10 mouse cellular contexts compared by ENCODE assay signal in the genomic region with DNA sequence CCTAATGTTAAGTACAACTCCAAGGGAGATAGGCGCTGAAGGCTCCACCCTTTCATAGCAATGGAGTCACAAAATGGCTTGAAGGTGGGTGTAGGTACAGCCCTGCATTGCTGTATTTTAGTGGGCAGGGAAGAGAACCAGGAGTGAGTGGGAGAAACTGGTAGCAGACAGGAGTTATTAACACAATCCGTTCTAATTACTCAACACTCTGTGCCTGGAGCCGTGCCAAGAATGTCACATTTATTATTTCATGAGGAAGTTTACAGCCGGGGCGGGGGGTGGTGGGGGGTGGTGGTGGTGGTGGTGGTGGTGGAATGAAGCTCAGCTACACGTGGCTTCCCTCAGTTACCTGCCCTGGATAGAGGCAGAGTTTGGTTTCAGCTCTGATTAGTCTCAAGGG.
A peak's percentile ranks its signal among the peaks of the same experiment; 100 is the strongest.
DNase-seq lines count a peak whose midpoint lies in the region; ATAC-seq and TF ChIP-seq lines count a peak whose summit lies in the region.
"Had no signal": no experiment of that assay in that cellular context is flagged by ENCODE, and none has a peak within 500 bp of the region (broad histone marks: within the 10 kb centered on the region; RNA-seq: fewer than 3 reads in every experiment).

No protein-coding gene starts in this region.

- DNase-seq in forebrain, postnatal 0 days: no peak
- DNase-seq in lung, embryonic 14.5 days: peak; percentile 57
- DNase-seq in lung, postnatal 25 days (ENCODE audit: low spot score): no peak
- DNase-seq in layer of hippocampus, adult 18-20 months (ENCODE audit: low spot score in 2 of 2): peak; percentile 48 to 89
- no peak for DNase-seq in natural killer cell, adult 2 months (ENCODE audit: low spot score in 2 of 2)
- no peak for DNase-seq in thymus, postnatal 0 days (ENCODE audit: low spot score)

- H3K9ac ChIP-seq in forebrain, embryonic 12.5 days: no peak overlapping the region
- H3K9ac ChIP-seq in forebrain, postnatal 0 days: no peak overlapping the region
- no peak overlapping the region for H3K9ac ChIP-seq in lung, embryonic 14.5 days
- H3K9ac ChIP-seq: embryonic facial prominence, embryonic 13.5 days; midbrain, embryonic 15.5 days had no signal

- H3K4me1 ChIP-seq in forebrain, embryonic 12.5 days: no peaks in the 10 kb centered on the region
- H3K4me1 ChIP-seq in forebrain, postnatal 0 days (ENCODE audit: insufficient read depth): no peaks in the 10 kb centered on the region
- H3K4me1 ChIP-seq in lung, embryonic 14.5 days (ENCODE audit: insufficient read depth): no peaks in the 10 kb centered on the region
- H3K4me1 ChIP-seq: embryonic facial prominence, embryonic 13.5 days; midbrain, embryonic 15.5 days had no signal

- no peaks in the 10 kb centered on the region for H3K36me3 ChIP-seq in forebrain, embryonic 12.5 days (replicated peaks)
- H3K36me3 ChIP-seq in forebrain, postnatal 0 days (ENCODE audit: insufficient read depth): no peaks in the 10 kb centered on the region
- H3K36me3 ChIP-seq in lung, embryonic 14.5 days (ENCODE audit: insufficient read depth): no peaks in the 10 kb centered on the region
- H3K36me3 ChIP-seq: embryonic facial prominence, embryonic 13.5 days; midbrain, embryonic 15.5 days had no signal

- H3K27me3 ChIP-seq in forebrain, embryonic 12.5 days: no peaks in the 10 kb centered on the region
- H3K27me3 ChIP-seq in forebrain, postnatal 0 days (ENCODE audit: insufficient read depth, low read length): no peaks in the 10 kb centered on the region
- no peaks in the 10 kb centered on the region for H3K27me3 ChIP-seq in lung, embryonic 14.5 days (ENCODE audit: insufficient read depth, low read length)
- H3K27me3 ChIP-seq: embryonic facial prominence, embryonic 13.5 days; midbrain, embryonic 15.5 days had no signal

- H3K27ac ChIP-seq in forebrain, embryonic 12.5 days: no peak overlapping the region
- no peak overlapping the region for H3K27ac ChIP-seq in forebrain, postnatal 0 days (ENCODE audit: low read depth, low read length)
- no peak overlapping the region for H3K27ac ChIP-seq in lung, embryonic 14.5 days (ENCODE audit: low read depth)
- H3K27ac ChIP-seq: embryonic facial prominence, embryonic 13.5 days; midbrain, embryonic 15.5 days had no signal

- WGBS in forebrain, embryonic 12.5 days: 78% methylated on average over 6 of the region's 6 CpGs
- 42% methylated on average over 6 of the region's 6 CpGs for whole genome bisulfite sequencing in forebrain, postnatal 0 days
- 36% methylated on average over 6 of the region's 6 CpGs for WGBS in lung, embryonic 14.5 days

- no peak for TF ChIP-seq CTCF in forebrain, postnatal 0 days (IDR thresholded peaks at IDR 0.05; ENCODE audit: low read depth)
- no peak for TF ChIP-seq CTCF in lung, embryonic 14.5 days (IDR thresholded peaks at IDR 0.05; ENCODE audit: low read depth)

- H3K4me3 ChIP-seq in forebrain, embryonic 12.5 days (replicated peaks): no peak overlapping the region
- no peak overlapping the region for H3K4me3 ChIP-seq in forebrain, postnatal 0 days (ENCODE audit: low read depth, low read length)
- no peak overlapping the region for H3K4me3 ChIP-seq in lung, embryonic 14.5 days (ENCODE audit: low read depth, low read length)
- H3K4me3 ChIP-seq: embryonic facial prominence, embryonic 13.5 days; midbrain, embryonic 15.5 days had no signal

- no peaks in the 10 kb centered on the region for H3K9me3 ChIP-seq in forebrain, embryonic 12.5 days
- no peaks in the 10 kb centered on the region for H3K9me3 ChIP-seq in forebrain, postnatal 0 days (ENCODE audit: low read length)
- no peaks in the 10 kb centered on the region for H3K9me3 ChIP-seq in lung, embryonic 14.5 days (ENCODE audit: low read depth, low read length)
- H3K9me3 ChIP-seq: embryonic facial prominence, embryonic 13.5 days; midbrain, embryonic 15.5 days had no signal

- peak; percentile 17; the same call in 1 of the 2 replicates for ATAC-seq in forebrain, embryonic 12.5 days (ENCODE audit: low FRiP score)
- ATAC-seq in forebrain, postnatal 0 days: no peak
- ATAC-seq in lung, embryonic 14.5 days (ENCODE audit: insufficient read depth): no peak
- ATAC-seq in megakaryocyte progenitor cell, adult 5-6 weeks (replicated peaks; ENCODE audit: poor library complexity): peak; percentile 55
- ATAC-seq: midbrain, embryonic 15.5 days had no signal

- H3K4me2 ChIP-seq in forebrain, embryonic 12.5 days: no peak overlapping the region
- no peak overlapping the region for H3K4me2 ChIP-seq in forebrain, postnatal 0 days (ENCODE audit: low read depth)
- H3K4me2 ChIP-seq in lung, embryonic 14.5 days: no peak overlapping the region
- H3K4me2 ChIP-seq: embryonic facial prominence, embryonic 13.5 days; midbrain, embryonic 15.5 days had no signal

Comparison
In these comparisons a context has a peak if more than half of its experiments do, and no peak if none do; other contexts are left out.
1. ATAC-seq: peak in forebrain, embryonic 12.5 days (single experiment) and megakaryocyte progenitor cell, adult 5-6 weeks (single experiment); none in forebrain, postnatal 0 days (single experiment) and lung, embryonic 14.5 days (single experiment).
2. DNase-seq: peak in lung, embryonic 14.5 days (single experiment) and layer of hippocampus, adult 18-20 months (2 of 2); none in forebrain, postnatal 0 days (single experiment), lung, postnatal 25 days (single experiment), natural killer cell, adult 2 months (0 of 2) and thymus, postnatal 0 days (single experiment).